Mouse (Mus musculus): Measurements from ENCODE around the gene Mgp. TPM values are rescaled to one million over a fixed set of nuclear protein-coding genes. Genes with fewer than 3 reads are reported as not detected.

Gene Mgp
- total RNA-seq, 1 experiment, result not detected

GRCm38 (mm10) chr6:136921601-136922000 is 46.0 kb upstream of the Mgp start:
- H3K36me3 ChIP-seq (ENCODE audit: control insufficient read depth, insufficient read depth, low read length, poor library complexity, severe bottlenecking), result no peaks in the 10 kb centered on the region
- no peak overlapping the region for H3K9ac ChIP-seq (ENCODE audit: insufficient read depth, low read depth, low read length, poor library complexity, severe bottlenecking)

GRCm38 (mm10) chr6:136920320-136921257 is 45.0 kb upstream of the Mgp start:
- Histone ChIP-seq H3K27ac (ENCODE audit: insufficient read depth, low read depth, low read length, poor library complexity, severe bottlenecking) (no peak overlapping the region), H3K4me3 (ENCODE audit: insufficient read depth in 1 of 2, low read depth in 1 of 2, low read length in 2 of 2, poor library complexity in 1 of 2, severe bottlenecking in 1 of 2) (no peak overlapping the region), H3K9ac (ENCODE audit: insufficient read depth, low read depth, low read length, poor library complexity, severe bottlenecking) (no peak overlapping the region), H3K4me1 (ENCODE audit: control insufficient read depth in 2 of 2, insufficient read depth in 2 of 2, low read length in 2 of 2, poor library complexity in 1 of 2) (no peaks in the 10 kb centered on the region), H3K9me3 (ENCODE audit: control insufficient read depth, insufficient read depth, low read depth, low read length) (no peaks in the 10 kb centered on the region), H3K36me3 (ENCODE audit: control insufficient read depth, insufficient read depth, low read length, poor library complexity, severe bottlenecking) (no peaks in the 10 kb centered on the region)
- in situ Hi-C loops (cut with MboI; ENCODE audit: low sequenced_read_pairs in 2 of 2, unreplicated experiment in 2 of 2), result no loop called here
- TF ChIP-seq MAFK (IDR thresholded peaks at IDR 0.05; ENCODE audit: insufficient read depth, low read depth, low read length) (no peak), HCFC1 (IDR thresholded peaks at IDR 0.05; ENCODE audit: borderline replicate concordance, insufficient read depth, low read length) (no peak), ZNF384 (IDR thresholded peaks at IDR 0.05; ENCODE audit: low read depth, low read length) (no peak), ZC3H11A (IDR thresholded peaks at IDR 0.05; ENCODE audit: borderline replicate concordance, low read depth, low read length) (0 out of 2 replicates have a peak, but pooled peaks have one; percentile 8)
- DNase-seq (ENCODE audit: low read depth, low spot score), result no peak

More at GRCm38 (mm10) chr6:136921601-136922000, 46.0 kb upstream of the Mgp start:
- no peaks in the 10 kb centered on the region for H3K4me1 ChIP-seq (ENCODE audit: control insufficient read depth in 2 of 2, insufficient read depth in 2 of 2, low read length in 2 of 2, poor library complexity in 1 of 2)
- H3K4me3 ChIP-seq (ENCODE audit: insufficient read depth in 1 of 2, low read depth in 1 of 2, low read length in 2 of 2, poor library complexity in 1 of 2, severe bottlenecking in 1 of 2), result no peak overlapping the region
- H3K9me3 ChIP-seq (ENCODE audit: control insufficient read depth, insufficient read depth, low read depth, low read length), result no peaks in the 10 kb centered on the region
- TF ChIP-seq ZNF384 (IDR thresholded peaks at IDR 0.05; ENCODE audit: low read depth, low read length) (no peak), MAFK (IDR thresholded peaks at IDR 0.05; ENCODE audit: insufficient read depth, low read depth, low read length) (no peak), ZC3H11A (IDR thresholded peaks at IDR 0.05; ENCODE audit: borderline replicate concordance, low read depth, low read length) (no peak)
- in situ Hi-C loops (cut with MboI; ENCODE audit: low sequenced_read_pairs in 2 of 2, unreplicated experiment in 2 of 2), result no loop called here
- no peak overlapping the region for H3K27ac ChIP-seq (ENCODE audit: insufficient read depth, low read depth, low read length, poor library complexity, severe bottlenecking)
- DNase-seq (ENCODE audit: low read depth, low spot score), result no peak

- no peak overlapping the region for H3K4me3 ChIP-seq (ENCODE audit: insufficient read depth in 1 of 2, low read depth in 1 of 2, low read length in 2 of 2, poor library complexity in 1 of 2, severe bottlenecking in 1 of 2)
- H3K4me1 ChIP-seq (ENCODE audit: control insufficient read depth in 2 of 2, insufficient read depth in 2 of 2, low read length in 2 of 2, poor library complexity in 1 of 2), result no peaks in the 10 kb centered on the region
- no peak for TF ChIP-seq HCFC1 (IDR thresholded peaks at IDR 0.05; ENCODE audit: borderline replicate concordance, insufficient read depth, low read length)
- H3K9me3 ChIP-seq (ENCODE audit: control insufficient read depth, insufficient read depth, low read depth, low read length), result no peaks in the 10 kb centered on the region
- DNase-seq (ENCODE audit: low read depth, low spot score), result no peak
- in situ Hi-C loops (cut with MboI; ENCODE audit: low sequenced_read_pairs in 2 of 2, unreplicated experiment in 2 of 2), result no loop called here
- H3K9ac ChIP-seq (ENCODE audit: insufficient read depth, low read depth, low read length, poor library complexity, severe bottlenecking), result no peak overlapping the region
- no peaks in the 10 kb centered on the region for H3K36me3 ChIP-seq (ENCODE audit: control insufficient read depth, insufficient read depth, low read length, poor library complexity, severe bottlenecking)
- H3K27ac ChIP-seq (ENCODE audit: insufficient read depth, low read depth, low read length, poor library complexity, severe bottlenecking), result no peak overlapping the region
These were observed 42.3 kb upstream of the Mgp start for GRCm38 (mm10) chr6:136917885-136918284.

- no peak overlapping the region for H3K27ac ChIP-seq (ENCODE audit: insufficient read depth, low read depth, low read length, poor library complexity, severe bottlenecking)
- in situ Hi-C loops (cut with MboI; ENCODE audit: low sequenced_read_pairs in 2 of 2, unreplicated experiment in 2 of 2), result no loop called here
- H3K9ac ChIP-seq (ENCODE audit: insufficient read depth, low read depth, low read length, poor library complexity, severe bottlenecking), result no peak overlapping the region
These were observed 40.2 kb upstream of the Mgp start for GRCm38 (mm10) chr6:136915721-136916395.

More at GRCm38 (mm10) chr6:136915721-136916395, 40.2 kb upstream of the Mgp start:
- Histone ChIP-seq H3K36me3 (ENCODE audit: control insufficient read depth, insufficient read depth, low read length, poor library complexity, severe bottlenecking) (no peaks in the 10 kb centered on the region), H3K4me3 (ENCODE audit: insufficient read depth in 1 of 2, low read depth in 1 of 2, low read length in 2 of 2, poor library complexity in 1 of 2, severe bottlenecking in 1 of 2) (no peak overlapping the region), H3K4me1 (ENCODE audit: control insufficient read depth in 2 of 2, insufficient read depth in 2 of 2, low read length in 2 of 2, poor library complexity in 1 of 2) (no peaks in the 10 kb centered on the region), H3K9me3 (ENCODE audit: control insufficient read depth, insufficient read depth, low read depth, low read length) (no peaks in the 10 kb centered on the region)
- DNase-seq (ENCODE audit: low read depth, low spot score), result no peak
- TF ChIP-seq MAFK (IDR thresholded peaks at IDR 0.05; ENCODE audit: insufficient read depth, low read depth, low read length) (no peak), ZC3H11A (IDR thresholded peaks at IDR 0.05; ENCODE audit: borderline replicate concordance, low read depth, low read length) (no peak), HCFC1 (IDR thresholded peaks at IDR 0.05; ENCODE audit: borderline replicate concordance, insufficient read depth, low read length) (no peak), ZNF384 (IDR thresholded peaks at IDR 0.05; ENCODE audit: low read depth, low read length) (no peak), CHD2 (IDR thresholded peaks at IDR 0.05; ENCODE audit: low read depth, low read length) (no peak)
